Mouse (Mus musculus) cortical plate, adult 2 months (tissue): ENCODE measurements around the gene Ptprn2. TPM values are rescaled to one million over a fixed set of nuclear protein-coding genes. Genes with fewer than 3 reads are reported as not detected.

Experiments
- H3K27ac ChIP-seq: fragments of 200-500 bp; 2 replicates; pipeline ENCODE4 v1.5.1; 2012; ENCODE audit warnings: low read length, control low read depth, inconsistent platforms; ENCODE audit not compliant: insufficient read depth
- H3K4me1 ChIP-seq: fragments of 200-500 bp; 2 replicates; pipeline ENCODE4 v1.6.1; 2011; ENCODE audit warnings: low read length; ENCODE audit not compliant: control insufficient read depth, insufficient read depth
- H3K4me3 ChIP-seq: fragments of 200-500 bp; 2 replicates; pipeline ENCODE4 v1.5.1; 2011; ENCODE audit warnings: mild to moderate bottlenecking, low read length, control low read depth; ENCODE audit not compliant: insufficient read depth
- CTCF ChIP-seq: fragments of 200-500 bp; IDR thresholded peaks from 2 replicates; pipeline ENCODE4 v1.5.1; 2011; ENCODE audit warnings: mild to moderate bottlenecking, control low read depth, low read length; ENCODE audit not compliant: insufficient read depth; ENCODE audit errors: extremely low read depth
- POLR2A ChIP-seq: fragments of 200-500 bp; IDR thresholded peaks from 2 replicates; pipeline ENCODE4 v1.6.1; 2011; ENCODE audit warnings: mild to moderate bottlenecking, low read length, control low read depth; ENCODE audit not compliant: insufficient read depth; ENCODE audit errors: extremely low read depth
- polyA plus RNA-seq: library from polyadenylated mRNA; depleted of rRNA; stranded (reverse); fragments of >200 nt; gene quantifications from 2 replicates; pipeline ENCODE4 v1.2.3, GENCODE M21; 2012

Ptprn2 gene
- polyA plus RNA-seq, 1 experiment = 165 TPM

GRCm38 (mm10) chr12:117042706-117043105 lies 557.2 kb downstream of the Ptprn2 start:
- TF ChIP-seq POLR2A = no peak
- no peak for TF ChIP-seq CTCF
- Histone ChIP-seq H3K4me3 (no peak overlapping the region), H3K27ac (no peak overlapping the region), H3K4me1 (no peaks in the 10 kb centered on the region)

- Histone ChIP-seq H3K4me1 (no peaks in the 10 kb centered on the region), H3K27ac (no peak overlapping the region), H3K4me3 (no peak overlapping the region)
- TF ChIP-seq CTCF (no peak), POLR2A (no peak)
Observed at GRCm38 (mm10) chr12:117047384-117048251, 562.1 kb downstream of the Ptprn2 start.

- Histone ChIP-seq H3K4me1 (0 out of 2 replicates have a peak, but pooled peaks cover 1% of the 10 kb centered on the region), H3K27ac (no peak overlapping the region), H3K4me3 (no peak overlapping the region)
- TF ChIP-seq CTCF (no peak), POLR2A (no peak)
Observed at GRCm38 (mm10) chr12:117049829-117050228, 564.3 kb downstream of the Ptprn2 start.

- TF ChIP-seq POLR2A (no peak), CTCF (no peak)
- H3K4me1 ChIP-seq = 0 out of 2 replicates have a peak, but pooled peaks cover 1% of the 10 kb centered on the region
- H3K27ac ChIP-seq = no peak overlapping the region
- no peak overlapping the region for H3K4me3 ChIP-seq
Observed at GRCm38 (mm10) chr12:117053223-117053850, 567.8 kb downstream of the Ptprn2 start.

GRCm38 (mm10) chr12:117053851-117054769 lies 568.6 kb downstream of the Ptprn2 start:
- no peak overlapping the region for H3K27ac ChIP-seq
- 0 out of 2 replicates have a peak, but pooled peaks cover 1% of the 10 kb centered on the region for H3K4me1 ChIP-seq
- no peak overlapping the region for H3K4me3 ChIP-seq
- no peak for TF ChIP-seq CTCF
- TF ChIP-seq POLR2A = no peak

GRCm38 (mm10) chr12:117054925-117055570 lies 569.5 kb downstream of the Ptprn2 start:
- Histone ChIP-seq H3K4me3 (no peak overlapping the region), H3K27ac (no peak overlapping the region), H3K4me1 (0 out of 2 replicates have a peak, but pooled peaks cover 1% of the 10 kb centered on the region)
- TF ChIP-seq CTCF = no peak
- no peak for TF ChIP-seq POLR2A

GRCm38 (mm10) chr12:117058184-117058958 lies 572.9 kb downstream of the Ptprn2 start:
- H3K27ac ChIP-seq = no peak overlapping the region
- H3K4me3 ChIP-seq = no peak overlapping the region
- no peak for TF ChIP-seq POLR2A
- no peak for TF ChIP-seq CTCF
- 0 out of 2 replicates have a peak, but pooled peaks cover 1% of the 10 kb centered on the region for H3K4me1 ChIP-seq

- 0 out of 2 replicates have a peak, but pooled peaks cover 1% of the 10 kb centered on the region for H3K4me1 ChIP-seq
- no peak overlapping the region for H3K27ac ChIP-seq
- no peak overlapping the region for H3K4me3 ChIP-seq
- TF ChIP-seq CTCF = no peak
- TF ChIP-seq POLR2A = no peak
Observed at GRCm38 (mm10) chr12:117058975-117059374, 573.5 kb downstream of the Ptprn2 start.
